Mouse (Mus musculus): ENCODE results near the gene Ift122. TPM values are rescaled to one million over a fixed set of nuclear protein-coding genes. Genes with fewer than 3 reads are reported as not detected.
A peak's percentile ranks its signal among the peaks of the same experiment; 100 is the strongest.

Gene Ift122
- total and polyA plus RNA-seq, 3 experiments = 7.9 to 14.1 (median 8.6) TPM

DNA sequence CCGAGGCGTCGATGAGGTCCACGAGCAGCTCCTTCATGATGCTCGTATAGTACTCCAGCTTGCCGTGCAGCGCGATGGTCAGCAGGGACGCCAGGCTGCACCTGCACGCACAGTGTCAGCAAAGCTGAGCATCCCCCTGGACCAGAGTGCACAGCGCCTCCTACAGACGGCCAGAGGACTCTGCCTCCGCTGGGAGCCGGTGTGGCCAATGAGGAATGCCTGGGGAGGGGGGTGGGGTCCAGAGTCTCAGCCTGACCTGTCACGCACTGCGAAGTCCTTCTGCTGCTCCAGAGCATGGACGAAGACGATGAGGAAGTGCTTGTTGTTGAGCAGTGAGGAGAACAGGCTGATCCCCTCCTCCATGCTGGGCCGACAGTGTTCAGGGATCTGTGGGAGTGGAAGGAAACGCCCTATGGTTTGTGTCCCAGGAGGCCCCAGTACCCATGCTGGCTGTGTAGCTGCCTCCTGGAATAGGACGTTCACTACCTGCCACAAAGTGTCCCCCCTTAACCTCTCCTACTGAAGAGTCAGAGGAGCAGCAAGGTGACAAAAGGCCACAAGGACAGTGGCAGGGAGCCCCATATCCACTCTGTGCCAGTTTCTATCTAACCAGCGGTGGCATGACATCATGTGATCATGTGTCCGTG, 109.3 kb downstream of the Ift122 start:
- Histone ChIP-seq H3K79me2 (replicated peaks; ENCODE audit: control insufficient read depth, extremely low read depth, insufficient read depth, poor library complexity, severe bottlenecking) (no peaks in the 10 kb centered on the region), H3K4me2 (ENCODE audit: insufficient read depth, low read depth, poor library complexity, severe bottlenecking) (no peak overlapping the region), H3K9me3 (replicated peaks; ENCODE audit: low read length) (no peaks in the 10 kb centered on the region), H3K27ac (ENCODE audit: insufficient read depth, low read depth) (no peak overlapping the region), H3K9ac (ENCODE audit: insufficient read depth, low read depth) (no peak overlapping the region), H3K27me3 (replicated peaks) (no peaks in the 10 kb centered on the region), H3K4me3 (replicated peaks in 1 of 3; ENCODE audit: low read depth in 2 of 3, low read length in 2 of 3, poor library complexity in 1 of 3) (no peak overlapping the region), H3K36me3 (replicated peaks in 1 of 2; ENCODE audit: control insufficient read depth in 1 of 2, insufficient read depth in 1 of 2, low read length in 1 of 2) (peaks cover 88 to 97% of the 10 kb centered on the region in 2 experiments), H3K4me1 (ENCODE audit: control insufficient read depth in 1 of 2, insufficient read depth in 2 of 2) (peaks cover 3 to 40% of the 10 kb centered on the region in 2 experiments; a peak in 2 of 4 replicates)
- no peak for DNase-seq (ENCODE audit: extremely low read depth)
- in situ Hi-C loops (cut with MboI; ENCODE audit: low pct_ligation_motif_present, low pct_unique_long_range_greater_than_20kb, low sequenced_read_pairs) = no loop called here
- dilution Hi-C loops (cut with MboI; ENCODE audit: extremely low pct_ligation_motif_present, extremely low pct_unique_long_range_greater_than_20kb, low sequenced_read_pairs) = no loop called here
- TF ChIP-seq CTCF (conservative IDR thresholded peaks at IDR 0.05 in 1 of 2, IDR thresholded peaks at IDR 0.05 in 1 of 2; ENCODE audit: low read depth in 2 of 2, low read length in 2 of 2) (peak in 1 of 2 experiments; percentile 49; a peak in 2 of 4 replicates), RAD21 (IDR thresholded peaks at IDR 0.05; ENCODE audit: low read depth, low read length) (peak; percentile 22), MYC (IDR thresholded peaks at IDR 0.05; ENCODE audit: low read depth, low read length) (no peak), SMC3 (IDR thresholded peaks at IDR 0.05; ENCODE audit: low read depth, low read length) (peak; percentile 48)

DNA sequence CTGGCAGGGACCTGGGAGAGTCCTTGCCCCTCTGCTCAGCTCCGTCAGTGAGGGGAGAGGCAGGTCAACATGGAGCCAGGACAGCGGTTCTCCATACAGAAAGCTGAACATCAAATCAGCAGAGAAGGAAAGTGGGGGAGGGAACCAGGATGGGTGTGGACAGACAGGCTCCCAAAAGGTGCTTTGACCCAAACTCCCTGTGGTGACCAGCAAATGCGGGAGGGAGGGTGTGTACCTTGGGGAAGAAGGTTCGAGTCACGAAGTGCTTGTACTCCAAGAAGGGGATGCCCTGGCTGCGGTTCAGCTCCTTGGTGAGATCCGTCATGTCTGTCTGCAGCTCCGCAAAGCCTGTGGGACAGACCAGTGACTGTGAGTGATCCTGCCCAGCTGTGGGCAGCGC, 110.4 kb downstream of the Ift122 start:
- TF ChIP-seq TCF12 (IDR thresholded peaks at IDR 0.05; ENCODE audit: low read depth, low read length) = no peak
- TF ChIP-seq EP300 (IDR thresholded peaks at IDR 0.05; ENCODE audit: low read length) = no peak
- TF ChIP-seq SMC3 (IDR thresholded peaks at IDR 0.05; ENCODE audit: low read depth, low read length) = no peak
- TF ChIP-seq CTCF (conservative IDR thresholded peaks at IDR 0.05 in 1 of 2, IDR thresholded peaks at IDR 0.05 in 1 of 2; ENCODE audit: low read depth in 2 of 2, low read length in 2 of 2) = no peak
- no peak for TF ChIP-seq MEF2A (IDR thresholded peaks at IDR 0.05; ENCODE audit: borderline replicate concordance, low read depth, low read length)
- TF ChIP-seq MAX (IDR thresholded peaks at IDR 0.05; ENCODE audit: low read length) = no peak
- TF ChIP-seq POLR2AphosphoS2 (IDR thresholded peaks at IDR 0.05; ENCODE audit: low read depth, low read length) = no peak
- TF ChIP-seq MAFK (IDR thresholded peaks at IDR 0.05; ENCODE audit: insufficient replicate concordance, low read length) = no peak
- TF ChIP-seq HCFC1 (IDR thresholded peaks at IDR 0.05; ENCODE audit: low read depth, low read length) = no peak
- TF ChIP-seq ETS1 (conservative IDR thresholded peaks at IDR 0.05; ENCODE audit: low read depth, low read length) = no peak
- TF ChIP-seq USF2 (conservative IDR thresholded peaks at IDR 0.05; ENCODE audit: low read depth, low read length) = no peak
- Histone ChIP-seq H3K4me3 (replicated peaks in 1 of 3; ENCODE audit: low read depth in 2 of 3, low read length in 2 of 3, poor library complexity in 1 of 3) (no peak overlapping the region), H3K9me3 (replicated peaks; ENCODE audit: low read length) (no peaks in the 10 kb centered on the region), H3K36me3 (replicated peaks in 1 of 2; ENCODE audit: control insufficient read depth in 1 of 2, insufficient read depth in 1 of 2, low read length in 1 of 2) (peaks cover 89 to 97% of the 10 kb centered on the region in 2 experiments), H3K9ac (ENCODE audit: insufficient read depth, low read depth) (no peak overlapping the region), H3K4me1 (ENCODE audit: control insufficient read depth in 1 of 2, insufficient read depth in 2 of 2) (peaks cover 3 to 37% of the 10 kb centered on the region in 2 experiments; a peak in 2 of 4 replicates), H3K4me2 (ENCODE audit: insufficient read depth, low read depth, poor library complexity, severe bottlenecking) (no peak overlapping the region), H3K27me3 (replicated peaks) (no peaks in the 10 kb centered on the region), H3K79me2 (replicated peaks; ENCODE audit: control insufficient read depth, extremely low read depth, insufficient read depth, poor library complexity, severe bottlenecking) (no peaks in the 10 kb centered on the region), H3K27ac (ENCODE audit: insufficient read depth, low read depth) (no peak overlapping the region)
- no peak for DNase-seq (ENCODE audit: extremely low read depth)
- in situ Hi-C loops (cut with MboI; ENCODE audit: low pct_ligation_motif_present, low pct_unique_long_range_greater_than_20kb, low sequenced_read_pairs) (no loop called here), dilution Hi-C loops (cut with MboI; ENCODE audit: extremely low pct_ligation_motif_present, extremely low pct_unique_long_range_greater_than_20kb, low sequenced_read_pairs) (no loop called here)
